Mouse (Mus musculus) midbrain, embryonic 10.5 days (tissue): ENCODE measurements around the gene Gm44973. TPM values are rescaled to one million over a fixed set of nuclear protein-coding genes. Genes with fewer than 3 reads are reported as not detected.

Experiments used
- DNase-seq: peaks from one replicate; pipeline ENCODE4 v3.0.0-alpha.2; 2017; ENCODE audit warnings: low spot score
- H3K27ac ChIP-seq: fragments of 300-500 bp; sonication (generic); replicated peaks from 2 replicates; pipeline ENCODE4 v1.5.1; 2016; ENCODE audit warnings: mild to moderate bottlenecking
- H3K27me3 ChIP-seq: fragments of 300-500 bp; sonication (generic); 2 replicates; pipeline ENCODE4 v1.6.1; 2016; ENCODE audit warnings: low read depth, mild to moderate bottlenecking; ENCODE audit not compliant: poor library complexity, severe bottlenecking
- H3K36me3 ChIP-seq: fragments of 300-500 bp; sonication (generic); 2 replicates; pipeline ENCODE4 v1.6.1; 2016; ENCODE audit warnings: mild to moderate bottlenecking, moderate library complexity
- H3K4me1 ChIP-seq: fragments of 300-500 bp; sonication (generic); 2 replicates; pipeline ENCODE4 v1.6.1; 2016
- H3K4me3 ChIP-seq: fragments of 300-500 bp; sonication (generic); 2 replicates; pipeline ENCODE4 v1.5.1; 2016; ENCODE audit warnings: mild to moderate bottlenecking, moderate library complexity
- H3K9me3 ChIP-seq: fragments of 300-500 bp; sonication (generic); replicated peaks from 2 replicates; pipeline ENCODE4 v1.6.1; 2016; ENCODE audit warnings: mild to moderate bottlenecking
- WGBS: fragments of 180-500 bp; shearing (Covaris S2); methylation state at CpG from one replicate; pipeline ENCODE4 v1.1.7; 2016; 5-methylcytosine and 5-hydroxymethylcytosine counted together
- polyA plus RNA-seq: library from polyadenylated mRNA; unstranded; fragments of >200 nt; fragmentation: Nextera tagmentation; extraction: Ambion mirVana; gene quantifications from 2 replicates; pipeline ENCODE4 v1.2.1, GENCODE M21; 2016

The Gm44973 gene
- polyA plus RNA-seq = 1.2 and 1.5 TPM in 2 replicates

DNA sequence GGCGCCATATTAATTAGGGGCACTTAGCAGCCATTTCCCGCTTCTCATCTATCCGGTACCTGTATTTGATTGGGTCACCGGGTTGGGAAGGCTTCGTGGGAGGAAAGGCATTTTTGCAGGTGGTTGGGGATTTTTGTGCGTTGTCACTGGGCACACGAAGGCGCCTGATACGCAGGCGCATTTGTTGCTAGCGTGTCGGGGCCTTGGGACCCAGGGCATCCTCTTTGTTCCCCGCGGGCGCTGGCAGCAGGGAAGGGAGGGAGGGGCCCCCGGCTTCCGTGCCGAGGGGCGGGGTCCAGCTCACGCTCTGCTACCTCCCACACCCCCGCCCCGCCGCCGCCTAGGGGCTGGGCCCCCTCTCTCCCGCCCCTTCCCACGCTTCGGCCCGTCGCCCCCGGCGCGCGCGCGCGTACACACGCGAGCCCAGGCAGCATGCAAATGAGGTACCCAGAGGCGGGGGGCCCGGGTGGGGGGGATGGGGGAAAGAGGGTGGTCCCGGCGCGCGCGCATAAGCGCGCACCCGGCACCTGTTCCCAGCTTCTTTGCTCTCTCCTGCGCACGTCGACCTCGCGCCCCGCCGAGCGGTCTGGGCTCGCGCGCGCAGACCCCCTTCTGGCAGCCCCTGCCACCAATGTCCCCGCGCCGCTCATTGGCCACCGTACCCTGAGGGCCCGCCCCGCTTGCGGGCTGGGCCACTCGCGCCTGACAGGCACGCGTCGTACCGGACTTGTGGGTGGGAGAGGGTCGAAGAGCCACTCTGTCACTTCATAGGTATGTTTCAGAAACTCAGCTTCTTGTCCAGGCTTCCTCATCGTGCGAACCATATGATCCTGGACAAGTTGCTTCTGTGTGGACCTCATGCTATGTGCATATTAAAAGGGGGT, at the start of gene Gm44973:
Gm44973 (plus strand) TSS at position 379 of the 884 bp plus-strand sequence.
- peak within 1 kb of the TSS; percentile 77 for H3K4me3 ChIP-seq
- H3K27ac ChIP-seq = peak within 1 kb of the TSS; percentile 99
- no peaks in the 10 kb centered on the region for H3K27me3 ChIP-seq
- DNase-seq = peak; percentile 98
- peaks cover 42% of the 10 kb centered on the region for H3K36me3 ChIP-seq
- peaks cover 20% of the 10 kb centered on the region for H3K4me1 ChIP-seq
- no peaks in the 10 kb centered on the region for H3K9me3 ChIP-seq
- WGBS = under 1% methylated on average over 65 of the region's 76 CpGs

- DNase-seq = no peak
- Histone ChIP-seq H3K9me3 (no peaks in the 10 kb centered on the region), H3K4me1 (peaks cover 11% of the 10 kb centered on the region), H3K4me3 (no peak within 1 kb of the TSS), H3K27ac (0 out of 2 replicates have a peak within 1 kb of the TSS, but pooled peaks have one; percentile 6), H3K27me3 (no peaks in the 10 kb centered on the region), H3K36me3 (no peaks in the 10 kb centered on the region)
- WGBS = 41% methylated on average over 6 of the region's 6 CpGs
These were observed 44.2 kb upstream of the Gm44973 start, which contains the start of gene Sbk3 for GRCm38 (mm10) chr7:4971068-4971467. Gene Sbk3 (minus strand): TSS chr7:4971168.

DNA sequence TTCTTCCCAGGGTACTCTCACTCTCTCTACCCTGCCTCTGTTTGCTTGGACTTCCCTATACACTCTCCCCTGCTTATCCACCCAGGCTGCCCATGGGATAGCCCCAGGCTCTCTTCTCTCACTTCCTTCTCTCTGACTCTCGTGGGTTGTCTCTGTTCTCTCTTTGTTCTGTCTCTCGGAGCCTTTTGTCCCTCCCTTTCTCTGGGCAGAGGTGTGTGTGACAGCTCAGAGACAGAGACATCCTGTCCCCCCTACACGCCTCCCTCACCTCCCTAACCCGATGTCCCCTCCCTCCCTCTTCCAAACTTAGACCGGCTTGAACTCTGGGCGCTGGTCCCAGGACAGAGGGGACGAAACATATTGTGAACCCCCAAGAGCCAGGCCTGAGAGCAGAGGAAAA, 43.6 kb upstream of the Gm44973 start:
- Histone ChIP-seq H3K9me3 (no peaks in the 10 kb centered on the region), H3K27me3 (no peaks in the 10 kb centered on the region), H3K4me3 (no peak overlapping the region), H3K4me1 (peaks cover 11% of the 10 kb centered on the region), H3K36me3 (no peaks in the 10 kb centered on the region), H3K27ac (0 out of 2 replicates have a peak overlapping the region, but pooled peaks have one; percentile 6)
- no peak for DNase-seq
- WGBS = 30% methylated on average over 7 of the region's 7 CpGs

GRCm38 (mm10) chr7:4972321-4973047, 42.8 kb upstream of the Gm44973 start:
- H3K9me3 ChIP-seq = no peaks in the 10 kb centered on the region
- H3K27me3 ChIP-seq = no peaks in the 10 kb centered on the region
- H3K4me1 ChIP-seq = peaks cover 11% of the 10 kb centered on the region
- H3K36me3 ChIP-seq = no peaks in the 10 kb centered on the region
- H3K4me3 ChIP-seq = no peak overlapping the region
- 81% methylated on average over 18 of the region's 18 CpGs for WGBS
- DNase-seq = no peak
- no peak overlapping the region for H3K27ac ChIP-seq

- no peaks in the 10 kb centered on the region for H3K9me3 ChIP-seq
- no peak overlapping the region for H3K27ac ChIP-seq
- WGBS = 68% methylated on average over 4 of the region's 4 CpGs
- no peaks in the 10 kb centered on the region for H3K36me3 ChIP-seq
- DNase-seq = no peak
- no peaks in the 10 kb centered on the region for H3K27me3 ChIP-seq
- peaks cover 10% of the 10 kb centered on the region for H3K4me1 ChIP-seq
- no peak overlapping the region for H3K4me3 ChIP-seq
These were observed 39.8 kb upstream of the Gm44973 start for GRCm38 (mm10) chr7:4975455-4975854.

DNA sequence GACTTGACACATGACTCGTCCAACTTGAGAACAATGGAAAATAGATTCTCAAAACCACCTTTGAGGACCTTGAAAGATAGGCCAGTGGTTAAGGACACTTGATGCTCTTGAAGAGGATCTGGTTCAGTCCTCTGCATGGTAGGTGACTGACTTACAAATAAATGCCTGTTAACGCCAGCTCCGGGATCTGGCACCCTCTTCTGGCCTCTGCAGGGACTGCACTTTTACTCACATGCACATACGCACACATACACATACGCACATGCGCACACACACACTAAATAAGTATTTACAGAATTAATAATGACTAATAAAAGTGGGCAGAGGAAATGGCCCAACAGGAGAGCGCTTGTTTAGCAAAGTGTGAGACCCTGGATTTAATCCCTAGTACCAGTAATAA, 38.5 kb upstream of the Gm44973 start:
- WGBS = 86% methylated on average over 7 of the region's 7 CpGs

DNA sequence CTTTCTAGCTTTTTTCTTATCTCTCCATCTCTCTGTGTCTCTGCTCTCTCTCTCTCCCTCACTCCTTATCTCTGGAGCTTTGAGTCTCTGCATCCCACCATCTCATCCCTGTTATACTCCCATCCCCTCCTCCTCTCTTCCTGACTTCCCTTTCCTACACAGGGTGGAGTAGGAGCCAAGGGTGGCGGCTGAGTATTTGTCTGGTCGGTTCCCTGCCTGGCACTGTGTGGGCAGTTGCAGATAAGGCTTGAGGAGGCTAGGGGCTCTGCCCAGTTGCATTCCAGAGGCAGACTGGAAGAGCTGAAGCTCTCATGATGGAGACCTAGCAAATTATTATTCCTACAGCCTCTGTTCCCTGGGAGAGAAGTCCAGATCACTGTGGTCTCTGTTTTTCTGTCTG, 27.0 kb upstream of the Gm44973 start:
- Histone ChIP-seq H3K9me3 (peaks cover 17% of the 10 kb centered on the region), H3K27ac (no peak overlapping the region), H3K27me3 (peaks cover 12% of the 10 kb centered on the region), H3K4me1 (peaks cover 7% of the 10 kb centered on the region), H3K36me3 (peaks cover 27% of the 10 kb centered on the region), H3K4me3 (no peak overlapping the region)
- DNase-seq = no peak
- 75% methylated on average over 2 of the region's 2 CpGs for WGBS

More for the DNA sequence above, 38.5 kb upstream of the Gm44973 start:
- no peak overlapping the region for H3K27ac ChIP-seq
- no peaks in the 10 kb centered on the region for H3K27me3 ChIP-seq
- no peaks in the 10 kb centered on the region for H3K9me3 ChIP-seq
- H3K4me3 ChIP-seq = no peak overlapping the region
- H3K36me3 ChIP-seq = no peaks in the 10 kb centered on the region
- H3K4me1 ChIP-seq = no peaks in the 10 kb centered on the region
- no peak for DNase-seq

DNA sequence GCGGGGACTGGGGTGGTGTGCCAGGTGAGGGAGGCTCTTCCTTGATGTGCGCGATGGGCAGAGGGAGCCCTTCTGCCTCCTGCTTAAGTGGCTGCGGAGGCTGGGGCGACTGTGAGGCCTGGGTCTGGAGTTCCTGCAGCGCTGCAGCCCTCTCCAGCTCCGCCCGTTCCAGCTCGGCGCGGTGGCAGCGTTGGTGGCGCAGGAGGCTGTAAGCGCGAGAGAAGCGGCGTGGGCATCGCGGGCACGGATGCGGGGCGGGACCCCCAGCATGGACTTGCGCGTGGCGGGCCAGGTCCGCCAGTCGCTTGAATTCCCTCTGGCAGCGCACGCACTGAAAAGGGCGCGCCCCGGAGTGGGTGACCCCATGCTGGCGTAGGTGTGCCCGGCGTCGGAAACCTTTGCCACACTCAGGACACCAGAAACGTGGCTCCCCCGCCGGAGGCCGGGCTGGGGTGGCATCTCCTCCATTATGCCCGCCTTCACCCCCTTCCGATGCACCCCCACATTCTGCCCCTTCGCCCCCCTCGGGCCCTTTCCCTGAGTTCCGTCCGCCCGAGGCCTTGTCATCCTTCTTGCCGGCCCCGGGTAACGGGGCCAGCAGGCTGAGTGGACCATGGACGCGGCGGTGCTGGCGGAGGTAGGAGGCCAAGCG, 21.8 kb upstream of the Gm44973 start:
- peak overlapping the region; percentile 78 for H3K4me3 ChIP-seq
- peaks cover 33% of the 10 kb centered on the region for H3K27me3 ChIP-seq
- no peak overlapping the region; the same call in 1 of the 2 replicates for H3K27ac ChIP-seq
- DNase-seq = no peak
- peaks cover 42% of the 10 kb centered on the region for H3K36me3 ChIP-seq
- peaks cover 34% of the 10 kb centered on the region for H3K9me3 ChIP-seq
- 25% methylated on average over 55 of the region's 55 CpGs for WGBS
- peaks cover 42% of the 10 kb centered on the region for H3K4me1 ChIP-seq

DNA sequence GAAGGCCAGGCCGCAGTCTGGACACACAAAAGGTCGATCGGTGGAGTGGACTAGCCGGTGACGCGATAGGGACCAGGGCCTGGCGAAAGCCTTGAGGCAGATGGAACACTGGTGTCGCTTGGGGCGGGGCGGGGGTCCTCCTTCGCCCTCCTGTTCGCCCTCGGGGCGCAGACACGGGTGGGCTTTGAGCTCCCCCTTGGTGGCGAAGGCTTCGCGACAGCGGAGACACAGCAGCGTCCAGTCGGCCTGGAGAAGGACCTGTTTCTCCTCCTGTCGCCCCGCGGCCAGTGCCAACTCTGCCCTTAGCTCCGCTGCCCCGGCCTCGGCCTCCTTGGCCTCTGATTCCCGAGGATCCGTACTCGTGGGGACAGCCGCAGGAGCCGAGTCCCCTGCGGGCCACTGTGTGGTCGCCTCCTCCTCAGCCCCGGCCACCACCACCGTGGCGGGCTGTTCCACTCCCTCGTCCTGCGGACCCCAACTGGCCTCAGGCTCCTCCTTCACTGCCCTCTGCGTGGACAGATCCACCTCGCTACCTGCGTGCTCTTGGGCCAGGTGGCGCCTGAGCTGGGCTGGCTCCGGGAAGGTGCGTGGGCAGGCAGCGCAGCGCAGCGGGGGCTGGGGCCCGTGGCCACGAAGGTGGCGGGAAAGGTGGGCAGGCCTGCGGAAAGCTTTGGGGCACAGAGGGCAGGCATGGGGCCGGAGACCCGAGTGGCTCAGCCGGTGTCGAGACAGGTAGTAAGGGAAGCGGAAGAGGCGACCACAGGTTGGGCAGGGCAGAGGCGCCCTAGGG, 21.1 kb upstream of the Gm44973 start:
- no peak overlapping the region; the same call in 1 of the 2 replicates for H3K27ac ChIP-seq
- H3K27me3 ChIP-seq = peaks cover 33% of the 10 kb centered on the region
- DNase-seq = peak; percentile 40
- peaks cover 42% of the 10 kb centered on the region for H3K36me3 ChIP-seq
- peaks cover 42% of the 10 kb centered on the region for H3K4me1 ChIP-seq
- peaks cover 34% of the 10 kb centered on the region for H3K9me3 ChIP-seq
- WGBS = 48% methylated on average over 59 of the region's 59 CpGs
- H3K4me3 ChIP-seq = peak overlapping the region; percentile 78

GRCm38 (mm10) chr7:4995268-4996002, 19.9 kb upstream of the Gm44973 start:
- Histone ChIP-seq H3K27me3 (peaks cover 33% of the 10 kb centered on the region), H3K9me3 (peaks cover 34% of the 10 kb centered on the region), H3K36me3 (peaks cover 42% of the 10 kb centered on the region), H3K4me1 (peaks cover 42% of the 10 kb centered on the region), H3K4me3 (peak overlapping the region; percentile 78), H3K27ac (peak overlapping the region; percentile 90)
- WGBS = 7% methylated on average over 19 of the region's 19 CpGs
- no peak for DNase-seq
